Mouse (Mus musculus) heart, postnatal 0 days (tissue): Measurements from ENCODE around the gene Zfpm1.

Experiments used
- CTCF ChIP-seq: IDR thresholded peaks from 2 replicates; pipeline ENCODE4 v1.5.1; 2016; ENCODE audit warnings: antibody characterized with exemption, control low read depth, low read depth
- EP300 ChIP-seq: IDR thresholded peaks from 2 replicates; pipeline ENCODE4 v1.6.1; 2016; ENCODE audit warnings: antibody characterized with exemption, low read depth

- TF ChIP-seq CTCF, result peak; percentile 25; the same call in 1 of the 2 replicates
- no peak for TF ChIP-seq EP300
These were observed 4.5 kb upstream of the Zfpm1 start for GRCm38 (mm10) chr8:122277204-122277995.
